Comparison of ENCODE assay signal across 11 mouse cellular contexts in genomic region chr11:83304485-83304884, GRCm38 (mm10). TPM values are rescaled to one million over a fixed set of nuclear protein-coding genes. Genes with fewer than 3 reads are reported as not detected.
DNase-seq lines count a peak whose midpoint lies in the region; ATAC-seq and TF ChIP-seq lines count a peak whose summit lies in the region.
"Had no signal": no experiment of that assay in that cellular context is flagged by ENCODE, and none has a peak within 500 bp of the region (broad histone marks: within the 10 kb centered on the region; RNA-seq: fewer than 3 reads in every experiment).

No protein-coding gene starts in this region.

- no peak for TF ChIP-seq CTCF in embryonic fibroblast, embryonic 13.5 days (IDR thresholded peaks at IDR 0.05; ENCODE audit: borderline replicate concordance, insufficient read depth, low read length)
- no peak for TF ChIP-seq CTCF in thymus, adult 2 months (IDR thresholded peaks at IDR 0.05; ENCODE audit: borderline replicate concordance, control insufficient read depth, extremely low read depth, insufficient read depth, low read length, poor library complexity)

- no peaks in the 10 kb centered on the region for H3K36me3 ChIP-seq in liver, embryonic 11.5 days (ENCODE audit: control insufficient read depth, insufficient read depth, low read length)
- peaks cover 10% of the 10 kb centered on the region for H3K36me3 ChIP-seq in hindbrain, embryonic 15.5 days
- peaks cover 9% of the 10 kb centered on the region for H3K36me3 ChIP-seq in midbrain, embryonic 14.5 days (ENCODE audit: control insufficient read depth, insufficient read depth, low read length)
- H3K36me3 ChIP-seq in thymus, adult 2 months (ENCODE audit: control insufficient read depth, insufficient read depth, low read length): 0 out of 2 replicates have a peak, but pooled peaks cover 4% of the 10 kb centered on the region

- no peak for ATAC-seq in liver, embryonic 11.5 days (replicated peaks; ENCODE audit: low FRiP score)
- no peak for ATAC-seq in hindbrain, embryonic 15.5 days (ENCODE audit: low FRiP score, low read depth)
- no peak for ATAC-seq in midbrain, embryonic 14.5 days (ENCODE audit: low FRiP score, low TSS enrichment)
- ATAC-seq in granulocyte monocyte progenitor cell, adult 5-6 weeks (replicated peaks; ENCODE audit: poor library complexity, severe bottlenecking): no peak

- peaks cover 8% of the 10 kb centered on the region for H3K4me1 ChIP-seq in liver, embryonic 11.5 days (replicated peaks; ENCODE audit: control insufficient read depth, insufficient read depth, low read length)
- H3K4me1 ChIP-seq in embryonic fibroblast, embryonic 13.5 days (ENCODE audit: control insufficient read depth, insufficient read depth, low read length): no peaks in the 10 kb centered on the region
- peaks cover 50% of the 10 kb centered on the region for H3K4me1 ChIP-seq in hindbrain, embryonic 15.5 days (replicated peaks)
- H3K4me1 ChIP-seq in midbrain, embryonic 14.5 days (ENCODE audit: control insufficient read depth, insufficient read depth, low read length): peaks cover 30% of the 10 kb centered on the region
- peaks cover 3% of the 10 kb centered on the region for H3K4me1 ChIP-seq in thymus, adult 2 months (replicated peaks; ENCODE audit: control insufficient read depth, insufficient read depth, low read length)

- no peak overlapping the region for H3K4me3 ChIP-seq in liver, embryonic 11.5 days (ENCODE audit: low read depth, low read length)
- H3K4me3 ChIP-seq in embryonic fibroblast, embryonic 13.5 days (ENCODE audit: insufficient read depth, low read length): peak overlapping the region; percentile 18; the same call in 1 of the 2 replicates
- peak overlapping the region; percentile 99 for H3K4me3 ChIP-seq in hindbrain, embryonic 15.5 days
- H3K4me3 ChIP-seq in midbrain, embryonic 14.5 days (replicated peaks; ENCODE audit: low read depth, low read length): 0 out of 2 replicates have a peak overlapping the region, but pooled peaks have one; percentile 2
- H3K4me3 ChIP-seq in thymus, adult 2 months (ENCODE audit: control insufficient read depth, insufficient read depth, low read length): no peak overlapping the region

- no peak for DNase-seq in liver, embryonic 11.5 days (ENCODE audit: low spot score)
- DNase-seq in liver: no peak
- no peak for DNase-seq in midbrain, embryonic 14.5 days
- no peak for DNase-seq in adrenal gland, postnatal 4 days (ENCODE audit: low spot score in 2 of 2)
- no peak for DNase-seq in thymus, adult 2 months
- DNase-seq: cerebellum, adult 11-12 months; heart, adult 11 months had no signal

- no peak overlapping the region for H3K27ac ChIP-seq in liver, embryonic 11.5 days (ENCODE audit: low read depth, low read length)
- no peak overlapping the region for H3K27ac ChIP-seq in embryonic fibroblast, embryonic 13.5 days (ENCODE audit: insufficient read depth, low read length)
- no peak overlapping the region for H3K27ac ChIP-seq in hindbrain, embryonic 15.5 days (replicated peaks)
- no peak overlapping the region for H3K27ac ChIP-seq in midbrain, embryonic 14.5 days (replicated peaks; ENCODE audit: low read depth, low read length)
- H3K27ac ChIP-seq in thymus, adult 2 months (ENCODE audit: control insufficient read depth, insufficient read depth, low read length): no peak overlapping the region

- H3K4me2 ChIP-seq in liver, embryonic 11.5 days: peak overlapping the region; percentile 87; the same call in 1 of the 2 replicates
- peak overlapping the region; percentile 58 for H3K4me2 ChIP-seq in hindbrain, embryonic 15.5 days
- H3K4me2 ChIP-seq in midbrain, embryonic 14.5 days (ENCODE audit: low read length): peak overlapping the region; percentile 70

- H3K9ac ChIP-seq in liver, embryonic 11.5 days (ENCODE audit: low read depth, low read length): no peak overlapping the region; the same call in 1 of the 2 replicates
- H3K9ac ChIP-seq in hindbrain, embryonic 15.5 days: no peak overlapping the region
- H3K9ac ChIP-seq in midbrain, embryonic 14.5 days (replicated peaks; ENCODE audit: low read length): no peak overlapping the region; the same call in 1 of the 2 replicates

- WGBS in liver, embryonic 11.5 days: 80% methylated on average over 2 of the region's 2 CpGs
- 92% methylated on average over 2 of the region's 2 CpGs for WGBS in hindbrain, embryonic 15.5 days
- 97% methylated on average over 2 of the region's 2 CpGs for WGBS in midbrain, embryonic 14.5 days
- WGBS in thymus, adult 2 months: 96% methylated on average over 2 of the region's 2 CpGs

- no peaks in the 10 kb centered on the region for H3K9me3 ChIP-seq in liver, embryonic 11.5 days (ENCODE audit: control insufficient read depth, low read length)
- H3K9me3 ChIP-seq in hindbrain, embryonic 15.5 days: no peaks in the 10 kb centered on the region
- H3K9me3 ChIP-seq in midbrain, embryonic 14.5 days (ENCODE audit: control insufficient read depth, low read length): no peaks in the 10 kb centered on the region

- no peaks in the 10 kb centered on the region for H3K27me3 ChIP-seq in liver, embryonic 11.5 days (replicated peaks; ENCODE audit: control insufficient read depth, insufficient read depth, low read length)
- H3K27me3 ChIP-seq in hindbrain, embryonic 15.5 days: no peaks in the 10 kb centered on the region
- no peaks in the 10 kb centered on the region for H3K27me3 ChIP-seq in midbrain, embryonic 14.5 days (ENCODE audit: control insufficient read depth, insufficient read depth, low read length)
- no peaks in the 10 kb centered on the region for H3K27me3 ChIP-seq in thymus, adult 2 months (ENCODE audit: control insufficient read depth, insufficient read depth, low read length)

- TF ChIP-seq POLR2A in embryonic fibroblast, embryonic 13.5 days (IDR thresholded peaks at IDR 0.05; ENCODE audit: low read depth, low read length): no peak
- TF ChIP-seq POLR2A in thymus, adult 2 months (IDR thresholded peaks at IDR 0.05; ENCODE audit: control insufficient read depth, extremely low read depth, insufficient read depth, low read length, poor library complexity): no peak

RNA-seq across cellular contexts. Expression of gene Pex12, which starts 2.1 kb away (rescaled TPM):
- polyA plus RNA-seq in liver, embryonic 11.5 days (2014; fragmentation: Nextera tagmentation; extraction: Ambion mirVana): 12.4 and 13.7 TPM in 2 replicates
- 8.9 and 9.0 TPM in 2 replicates for polyA plus RNA-seq in embryonic fibroblast, embryonic 13.5 days (2011; ENCODE audit: insufficient read length, low read depth, missing spikeins)
- polyA plus RNA-seq in hindbrain, embryonic 15.5 days (2015; fragmentation: Nextera tagmentation; extraction: Ambion mirVana): 15.6 and 15.9 TPM in 2 replicates
- 16.2 and 20.6 TPM in 2 replicates for polyA plus RNA-seq in midbrain, embryonic 14.5 days (2014; fragmentation: Nextera tagmentation; extraction: Ambion mirVana)
- total RNA-seq in adrenal gland, postnatal 4 days (2021): 10 to 100 TPM; 17.6 to 20.0 TPM
- 8.5 and 9.2 TPM in 2 replicates for polyA plus RNA-seq in thymus, adult 2 months (2012; rRNA removed)
- total RNA-seq in granulocyte monocyte progenitor cell, adult 5-6 weeks (2014; fragmentation: Nextera tagmentation): 5.8 and 9.0 TPM in 2 replicates
- 6.3 and 6.6 TPM in 2 replicates for total RNA-seq in granulocyte monocyte progenitor cell, adult 5-6 weeks (2017)

RNA-seq across cellular contexts. Expression of gene Ap2b1, which starts 5.7 kb away (rescaled TPM):
- polyA plus RNA-seq in liver, embryonic 11.5 days (2014; fragmentation: Nextera tagmentation; extraction: Ambion mirVana): 52.2 and 56.3 TPM in 2 replicates
- 115 and 122 TPM in 2 replicates for polyA plus RNA-seq in embryonic fibroblast, embryonic 13.5 days (2011; ENCODE audit: insufficient read length, low read depth, missing spikeins)
- 111 and 117 TPM in 2 replicates for polyA plus RNA-seq in hindbrain, embryonic 15.5 days (2015; fragmentation: Nextera tagmentation; extraction: Ambion mirVana)
- polyA plus RNA-seq in midbrain, embryonic 14.5 days (2014; fragmentation: Nextera tagmentation; extraction: Ambion mirVana): 103 and 173 TPM in 2 replicates
- 100 to 1,000 TPM; 105 to 121 TPM for total RNA-seq in adrenal gland, postnatal 4 days (2021)
- polyA plus RNA-seq in thymus, adult 2 months (2012; rRNA removed): 41.4 and 51.0 TPM in 2 replicates
- 60.0 and 68.0 TPM in 2 replicates for total RNA-seq in granulocyte monocyte progenitor cell, adult 5-6 weeks (2014; fragmentation: Nextera tagmentation)
- total RNA-seq in granulocyte monocyte progenitor cell, adult 5-6 weeks (2017): 46.0 and 60.0 TPM in 2 replicates

RNA-seq across cellular contexts. Expression of gene Slfn14, which starts 18.0 kb away (rescaled TPM):
- polyA plus RNA-seq in liver, embryonic 11.5 days (2014; fragmentation: Nextera tagmentation; extraction: Ambion mirVana): 2.1 and 2.4 TPM in 2 replicates
- polyA plus RNA-seq in embryonic fibroblast, embryonic 13.5 days (2011; ENCODE audit: insufficient read length, low read depth, missing spikeins): not detected in 2 replicates
- 0.07 and 0.09 TPM in 2 replicates for polyA plus RNA-seq in hindbrain, embryonic 15.5 days (2015; fragmentation: Nextera tagmentation; extraction: Ambion mirVana)
- polyA plus RNA-seq in midbrain, embryonic 14.5 days (2014; fragmentation: Nextera tagmentation; extraction: Ambion mirVana): 0.05 TPM in 1 of 2 replicates, not detected in the other
- total RNA-seq in adrenal gland, postnatal 4 days (2021): 1 to 10 TPM; 1.9 to 3.7 TPM
- not detected in 2 replicates for polyA plus RNA-seq in thymus, adult 2 months (2012; rRNA removed)
- total RNA-seq in granulocyte monocyte progenitor cell, adult 5-6 weeks (2014; fragmentation: Nextera tagmentation): not detected in 2 replicates
- total RNA-seq in granulocyte monocyte progenitor cell, adult 5-6 weeks (2017): not detected in 2 replicates
- total RNA-seq: liver, adult 2 months had no signal
- polyA plus RNA-seq: liver, adult 2 months had no signal

Comparison
In these comparisons a context has a peak if more than half of its experiments do, and no peak if none do; other contexts are left out.
1. H3K4me3 ChIP-seq: peak in embryonic fibroblast, embryonic 13.5 days (single experiment), hindbrain, embryonic 15.5 days (single experiment) and midbrain, embryonic 14.5 days (single experiment); none in liver, embryonic 11.5 days (single experiment) and thymus, adult 2 months (single experiment).
2. Peak in every context shown above with its lines, with median percentiles within 50 percentile points of each other: H3K4me2 ChIP-seq.